Mouse (Mus musculus) bone marrow macrophage, adult 2 months (primary cell): ENCODE measurements around the gene St8sia1.

ENCODE experiments used
- CTCF ChIP-seq: IDR thresholded peaks from 2 replicates; pipeline ENCODE4 v1.5.1; 2012; ENCODE audit warnings: low read depth, mild to moderate bottlenecking, low read length, moderate library complexity
- POLR2A ChIP-seq: IDR thresholded peaks from 2 replicates; pipeline ENCODE4 v1.6.1; 2012; ENCODE audit warnings: mild to moderate bottlenecking, low read depth, low read length, borderline replicate concordance

DNA sequence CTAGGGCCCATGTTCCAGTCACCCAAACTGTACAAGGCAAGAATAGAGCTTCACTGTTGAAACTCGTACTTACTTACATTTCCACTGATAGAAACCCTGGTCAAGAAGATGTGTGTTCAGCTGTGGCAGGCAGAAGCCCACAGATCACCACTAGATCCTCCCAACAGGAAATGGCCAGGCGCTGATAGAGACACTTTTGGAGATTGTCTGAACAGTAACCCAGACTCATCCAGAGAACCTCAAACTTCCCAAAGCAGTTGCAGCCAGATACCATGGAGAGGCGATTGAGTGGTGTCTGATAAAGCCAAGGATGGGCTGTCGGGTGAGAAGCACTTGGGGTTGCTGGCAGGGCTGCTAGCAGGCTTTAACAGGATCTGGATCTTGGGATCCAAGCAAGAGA is 187.3 kb downstream of the St8sia1 start:
- TF ChIP-seq CTCF: no peak
- no peak for TF ChIP-seq POLR2A
